Mouse (Mus musculus) kidney, postnatal 0 days (tissue): ENCODE measurements at regions not wholly inside any gene's neighbourhood (a gene's known extent, or its start where the extent isn't known, plus 50 kb on each side); places are given as distances from the start of the nearest gene placed in this dataset.

ENCODE experiments used
- ATAC-seq: fragments of 200-750 bp; cut with Nextera tagmentation; replicated peaks from 2 replicates; pipeline ENCODE4 v1.8.0; 2017; ENCODE audit warnings: low read depth, moderate number of reproducible peaks, moderate TSS enrichment, moderate library complexity; ENCODE audit not compliant: low FRiP score
- DNase-seq: peaks from one replicate; pipeline ENCODE4 v3.0.0-alpha.2; 2016; ENCODE audit warnings: low spot score
- H3K27ac ChIP-seq: fragments of 300-500 bp; sonication (generic); 2 replicates; pipeline ENCODE4 v1.5.1; 2014; ENCODE audit warnings: mild to moderate bottlenecking
- H3K27me3 ChIP-seq: fragments of 300-500 bp; sonication (generic); 2 replicates; pipeline ENCODE4 v1.6.1; 2014; ENCODE audit warnings: low read length, mixed read lengths; ENCODE audit not compliant: insufficient read depth
- H3K36me3 ChIP-seq: fragments of 300-500 bp; sonication (generic); 2 replicates; pipeline ENCODE4 v1.6.1; 2014; ENCODE audit warnings: low read length, mixed read lengths; ENCODE audit not compliant: insufficient read depth
- H3K4me1 ChIP-seq: fragments of 300-500 bp; sonication (generic); replicated peaks from 2 replicates; pipeline ENCODE4 v1.6.1; 2014; ENCODE audit warnings: antibody characterized with exemption, low read length, mixed read lengths; ENCODE audit not compliant: insufficient read depth
- H3K4me2 ChIP-seq: fragments of 300-500 bp; sonication (generic); 2 replicates; pipeline ENCODE4 v1.6.1; 2014; ENCODE audit warnings: mild to moderate bottlenecking, low read length, moderate library complexity, mixed read lengths
- H3K4me3 ChIP-seq: fragments of 300-500 bp; sonication (generic); replicated peaks from 2 replicates; pipeline ENCODE4 v1.5.1; 2014; ENCODE audit warnings: low read depth, low read length
- H3K9ac ChIP-seq: fragments of 300-500 bp; sonication (generic); 2 replicates; pipeline ENCODE4 v1.6.1; 2014; ENCODE audit warnings: low read depth, low read length
- H3K9me3 ChIP-seq: fragments of 300-500 bp; sonication (generic); replicated peaks from 2 replicates; pipeline ENCODE4 v1.6.1; 2016; ENCODE audit warnings: low read length, inconsistent platforms, mixed read lengths
- CTCF ChIP-seq: IDR thresholded peaks from 2 replicates; pipeline ENCODE4 v1.5.1; 2016; ENCODE audit warnings: antibody characterized with exemption, low read depth, mild to moderate bottlenecking, moderate library complexity
- WGBS: fragments of 180-500 bp; shearing (Covaris S2); extraction: QIAGEN DNeasy Blood & Tissue Kit; methylation state at CpG from one replicate; pipeline ENCODE4 v1.1.7; 2014; 5-methylcytosine and 5-hydroxymethylcytosine counted together

GRCm38 (mm10) chr1:71722211-71723038, 69.4 kb upstream of the Fn1 start:
- Histone ChIP-seq H3K4me3 (no peak overlapping the region), H3K36me3 (no peaks in the 10 kb centered on the region), H3K4me1 (no peaks in the 10 kb centered on the region), H3K4me2 (no peak overlapping the region), H3K9ac (no peak overlapping the region), H3K27me3 (no peaks in the 10 kb centered on the region), H3K27ac (no peak overlapping the region), H3K9me3 (no peaks in the 10 kb centered on the region)
- no peak for ATAC-seq
- 81% methylated on average over 6 of the region's 6 CpGs for WGBS
- no peak for TF ChIP-seq CTCF
- no peak for DNase-seq
